Mouse (Mus musculus) embryonic facial prominence, embryonic 15.5 days (tissue): Measurements from ENCODE around the gene Gm4450. TPM values are rescaled to one million over a fixed set of nuclear protein-coding genes. Genes with fewer than 3 reads are reported as not detected.
"Not testable (repeated sequence)": the region's sequence is repeated elsewhere in the genome, so short reads cannot be mapped to it uniquely, and the experiment has no call there.

Source experiments
- ATAC-seq: fragments of 200-750 bp; cut with Nextera tagmentation; 2 replicates; pipeline ENCODE4 v1.8.0; 2017; ENCODE audit warnings: low read depth, moderate TSS enrichment; ENCODE audit not compliant: insufficient number of reproducible peaks, low FRiP score, low TSS enrichment
- H3K27ac ChIP-seq: fragments of 300-500 bp; sonication (generic); replicated peaks from 2 replicates; pipeline ENCODE4 v1.5.1; 2015; ENCODE audit warnings: mild to moderate bottlenecking, inconsistent platforms
- H3K27me3 ChIP-seq: fragments of 300-500 bp; sonication (generic); 2 replicates; pipeline ENCODE4 v1.6.1; 2015; ENCODE audit warnings: inconsistent platforms
- H3K36me3 ChIP-seq: fragments of 300-500 bp; sonication (generic); 2 replicates; pipeline ENCODE4 v1.6.1; 2015; ENCODE audit warnings: mild to moderate bottlenecking, inconsistent platforms
- H3K4me1 ChIP-seq: fragments of 300-500 bp; sonication (generic); 2 replicates; pipeline ENCODE4 v1.6.1; 2015; ENCODE audit warnings: inconsistent platforms
- H3K4me2 ChIP-seq: fragments of 300-500 bp; sonication (generic); replicated peaks from 2 replicates; pipeline ENCODE4 v1.6.1; 2015; ENCODE audit warnings: mild to moderate bottlenecking, inconsistent platforms
- H3K4me3 ChIP-seq: fragments of 300-500 bp; sonication (generic); replicated peaks from 2 replicates; pipeline ENCODE4 v1.5.1; 2015; ENCODE audit warnings: mild to moderate bottlenecking, inconsistent platforms
- H3K9ac ChIP-seq: fragments of 300-500 bp; sonication (generic); 2 replicates; pipeline ENCODE4 v1.6.1; 2015; ENCODE audit warnings: inconsistent platforms
- H3K9me3 ChIP-seq: fragments of 300-500 bp; sonication (generic); replicated peaks from 2 replicates; pipeline ENCODE4 v1.6.1; 2016; ENCODE audit warnings: inconsistent platforms
- WGBS: fragments of 180-500 bp; shearing (Covaris S2); methylation state at CpG from one replicate; pipeline ENCODE4 v1.1.7; 2015; 5-methylcytosine and 5-hydroxymethylcytosine counted together
- polyA plus RNA-seq: library from polyadenylated mRNA; unstranded; fragments of >200 nt; fragmentation: Nextera tagmentation; extraction: Ambion mirVana; gene quantifications from 2 replicates; pipeline ENCODE4 v1.2.1, GENCODE M21; 2015

The Gm4450 gene
- not detected in 2 replicates for polyA plus RNA-seq

GRCm38 (mm10) chr3:98457026-98457425 is at the start of gene Gm4450:
Gene Gm4450 (minus strand): TSS chr3:98457126.
- WGBS, result no CpG with 5 or more reads among the region's 1 CpGs
- H3K9ac ChIP-seq, ATAC-seq, H3K27me3 ChIP-seq, H3K4me3 ChIP-seq, H3K27ac ChIP-seq, H3K36me3 ChIP-seq, H3K4me1 ChIP-seq, H3K4me2 ChIP-seq, H3K9me3 ChIP-seq: not testable (repeated sequence)

- H3K9ac ChIP-seq, H3K27ac ChIP-seq, H3K4me1 ChIP-seq, H3K9me3 ChIP-seq, H3K4me2 ChIP-seq, H3K4me3 ChIP-seq, H3K36me3 ChIP-seq, H3K27me3 ChIP-seq, ATAC-seq: not testable (repeated sequence)
Observed at GRCm38 (mm10) chr3:98497401-98497800, 40.5 kb upstream of the Gm4450 start.

GRCm38 (mm10) chr3:98496762-98497161 is 39.8 kb upstream of the Gm4450 start:
- H3K4me2 ChIP-seq, ATAC-seq, H3K27me3 ChIP-seq, H3K4me3 ChIP-seq, H3K27ac ChIP-seq, H3K36me3 ChIP-seq, H3K4me1 ChIP-seq, H3K9ac ChIP-seq, H3K9me3 ChIP-seq: not testable (repeated sequence)
- no CpG with 5 or more reads among the region's 2 CpGs for WGBS

- ATAC-seq, H3K4me1 ChIP-seq, H3K4me3 ChIP-seq: not testable (repeated sequence)
Observed at GRCm38 (mm10) chr3:98495055-98495454, 38.1 kb upstream of the Gm4450 start.

GRCm38 (mm10) chr3:98494184-98494583 is 37.3 kb upstream of the Gm4450 start:
- H3K4me3 ChIP-seq, H3K9ac ChIP-seq, H3K9me3 ChIP-seq, H3K27ac ChIP-seq, H3K36me3 ChIP-seq, ATAC-seq, H3K4me2 ChIP-seq, H3K4me1 ChIP-seq, H3K27me3 ChIP-seq: not testable (repeated sequence)

More at GRCm38 (mm10) chr3:98495055-98495454, 38.1 kb upstream of the Gm4450 start:
- H3K9me3 ChIP-seq, H3K27ac ChIP-seq, H3K9ac ChIP-seq, H3K4me2 ChIP-seq, H3K27me3 ChIP-seq, H3K36me3 ChIP-seq: not testable (repeated sequence)

GRCm38 (mm10) chr3:98471499-98471898 is 14.6 kb upstream of the Gm4450 start:
- not testable (repeated sequence) for H3K4me1 ChIP-seq, H3K4me2 ChIP-seq, H3K9ac ChIP-seq, H3K27ac ChIP-seq, H3K27me3 ChIP-seq, ATAC-seq, H3K9me3 ChIP-seq, H3K36me3 ChIP-seq, H3K4me3 ChIP-seq

GRCm38 (mm10) chr3:98471057-98471456 is 14.1 kb upstream of the Gm4450 start:
- H3K36me3 ChIP-seq, ATAC-seq, H3K4me1 ChIP-seq, H3K4me3 ChIP-seq, H3K27me3 ChIP-seq, H3K9ac ChIP-seq, H3K4me2 ChIP-seq, H3K27ac ChIP-seq, H3K9me3 ChIP-seq: not testable (repeated sequence)
- no CpG with 5 or more reads among the region's 1 CpGs for WGBS

- H3K27ac ChIP-seq, H3K4me3 ChIP-seq, H3K27me3 ChIP-seq, ATAC-seq, H3K4me1 ChIP-seq, H3K4me2 ChIP-seq, H3K9ac ChIP-seq, H3K9me3 ChIP-seq, H3K36me3 ChIP-seq: not testable (repeated sequence)
- 67% methylated on average over 1 of the region's 2 CpGs for WGBS
Observed at GRCm38 (mm10) chr3:98469323-98469722, 12.4 kb upstream of the Gm4450 start.

GRCm38 (mm10) chr3:98453786-98454185 is 3.1 kb downstream of the Gm4450 start:
- H3K4me1 ChIP-seq, H3K27me3 ChIP-seq, H3K27ac ChIP-seq, H3K9me3 ChIP-seq, H3K9ac ChIP-seq, H3K36me3 ChIP-seq, H3K4me2 ChIP-seq, ATAC-seq, H3K4me3 ChIP-seq: not testable (repeated sequence)
- 70% methylated on average over 5 of the region's 5 CpGs for WGBS

- ATAC-seq, H3K9me3 ChIP-seq, H3K4me3 ChIP-seq, H3K9ac ChIP-seq, H3K27ac ChIP-seq, H3K4me2 ChIP-seq, H3K4me1 ChIP-seq, H3K36me3 ChIP-seq, H3K27me3 ChIP-seq: not testable (repeated sequence)
- WGBS, result 43% methylated on average over 1 of the region's 1 CpGs
Observed at GRCm38 (mm10) chr3:98443924-98444323, 13.0 kb downstream of the Gm4450 start.

- 6% methylated on average over 3 of the region's 3 CpGs for WGBS
- not testable (repeated sequence) for ATAC-seq, H3K4me3 ChIP-seq, H3K9me3 ChIP-seq, H3K4me1 ChIP-seq, H3K27me3 ChIP-seq, H3K4me2 ChIP-seq, H3K27ac ChIP-seq, H3K36me3 ChIP-seq, H3K9ac ChIP-seq
Observed at GRCm38 (mm10) chr3:98443149-98443779, 13.7 kb downstream of the Gm4450 start.

- H3K36me3 ChIP-seq, H3K4me2 ChIP-seq, H3K27ac ChIP-seq, H3K9me3 ChIP-seq, H3K9ac ChIP-seq, ATAC-seq, H3K4me3 ChIP-seq, H3K4me1 ChIP-seq, H3K27me3 ChIP-seq: not testable (repeated sequence)
- WGBS, result 35% methylated on average over 3 of the region's 3 CpGs
Observed at GRCm38 (mm10) chr3:98442245-98442644, 14.7 kb downstream of the Gm4450 start.
